In the genomic region with DNA sequence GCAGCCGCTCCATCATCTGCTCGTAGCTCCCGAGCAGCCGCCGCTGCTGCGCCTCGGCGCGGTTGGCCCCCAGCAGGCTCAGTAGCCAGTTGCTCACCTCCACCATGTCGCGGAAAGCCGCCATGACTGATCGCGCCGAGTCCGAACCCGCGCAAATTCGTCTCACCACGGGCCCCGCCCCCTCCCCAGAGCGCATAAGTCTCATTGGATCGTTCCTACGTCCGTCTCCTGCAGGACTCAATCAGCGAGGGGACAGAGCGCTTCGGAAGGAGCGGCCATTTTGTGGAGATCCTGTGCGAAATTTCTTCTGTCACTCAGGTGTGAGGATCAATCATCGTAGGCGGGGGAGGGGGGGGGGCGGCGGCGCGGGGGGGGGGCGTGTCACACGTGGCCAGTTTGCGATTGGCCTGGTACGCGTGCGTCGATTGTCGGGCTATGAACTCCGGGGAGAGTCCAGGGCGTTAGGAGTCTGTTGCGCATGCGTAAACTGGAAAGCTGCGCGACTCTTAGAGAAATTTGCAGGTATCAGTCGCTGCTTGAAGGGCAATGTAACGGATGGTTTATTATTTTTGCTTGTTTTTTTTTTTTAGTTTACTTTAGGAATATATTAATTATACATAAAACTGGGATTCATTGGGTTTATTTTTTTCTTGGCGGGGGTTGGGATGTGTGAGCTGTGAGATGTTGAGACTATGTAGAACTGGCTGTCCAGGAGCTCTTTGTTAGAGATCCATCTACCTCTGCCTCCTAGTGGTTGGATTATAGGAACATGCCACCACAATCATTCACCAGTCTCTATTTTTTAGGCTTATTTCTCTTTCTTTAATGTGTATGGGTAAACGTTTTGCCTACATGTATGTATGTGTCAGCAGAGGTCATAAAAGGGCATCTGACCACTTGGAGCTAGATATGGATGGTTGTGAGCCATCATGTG, we compare ENCODE assay signal across 8 mouse cellular contexts. TPM values are rescaled to one million over a fixed set of nuclear protein-coding genes. Genes with fewer than 3 reads are reported as not detected.
DNase-seq lines count a peak whose midpoint lies in the region; ATAC-seq and TF ChIP-seq lines count a peak whose summit lies in the region.

A gene (minus strand): TSS at position 149 of the 934 bp plus-strand sequence.

- H3K4me1 ChIP-seq in MEL (ENCODE audit: control insufficient read depth in 1 of 2, insufficient read depth in 2 of 2, low read length in 2 of 2): peaks cover 9 to 31% of the 10 kb centered on the region in 2 experiments
- no peaks in the 10 kb centered on the region for H3K4me1 ChIP-seq in cerebellum, adult 2 months (ENCODE audit: control insufficient read depth, insufficient read depth, low read length)
- 0 out of 2 replicates have a peak, but pooled peaks cover 3% of the 10 kb centered on the region for H3K4me1 ChIP-seq in forebrain, postnatal 0 days (ENCODE audit: insufficient read depth)
- H3K4me1 ChIP-seq in lung, embryonic 15.5 days: peaks cover 24% of the 10 kb centered on the region

- peak; percentile 88 for TF ChIP-seq RAD21 in MEL (IDR thresholded peaks at IDR 0.05; ENCODE audit: low read depth, low read length)

- H3K4me2 ChIP-seq in forebrain, postnatal 0 days (ENCODE audit: low read depth): peak within 1 kb of the TSS; percentile 90
- H3K4me2 ChIP-seq in lung, embryonic 15.5 days: peak within 1 kb of the TSS; percentile 80

- H3K9ac ChIP-seq in MEL (ENCODE audit: control insufficient read depth, low read depth, low read length, poor library complexity, severe bottlenecking): peak within 1 kb of the TSS; percentile 79
- H3K9ac ChIP-seq in forebrain, postnatal 0 days: peak within 1 kb of the TSS; percentile 40; the same call in 1 of the 2 replicates
- peak within 1 kb of the TSS; percentile 91 for H3K9ac ChIP-seq in lung, embryonic 15.5 days

- H3K27me3 ChIP-seq in MEL (ENCODE audit: control insufficient read depth in 1 of 2, insufficient read depth in 2 of 2, low read length in 2 of 2): no peaks in the 10 kb centered on the region
- no peaks in the 10 kb centered on the region for H3K27me3 ChIP-seq in cerebellum, adult 2 months (ENCODE audit: control insufficient read depth, insufficient read depth, low read length)
- no peaks in the 10 kb centered on the region for H3K27me3 ChIP-seq in forebrain, postnatal 0 days (ENCODE audit: insufficient read depth, low read length)
- H3K27me3 ChIP-seq in lung, embryonic 15.5 days: no peaks in the 10 kb centered on the region

- WGBS in cerebellum, adult 2 months: under 1% methylated on average over 53 of the region's 54 CpGs
- WGBS in forebrain, postnatal 0 days: under 1% methylated on average over 52 of the region's 54 CpGs
- WGBS in lung, embryonic 15.5 days: under 1% methylated on average over 54 of the region's 54 CpGs

- TF ChIP-seq EP300 in MEL (IDR thresholded peaks at IDR 0.05; ENCODE audit: low read depth in 1 of 2, low read length in 2 of 2): peak in 1 of 2 experiments; percentile 17; a peak in 1 of 4 replicates

- peaks cover 0 to 24% of the 10 kb centered on the region in 2 experiments; a peak in 3 of 4 replicates for H3K36me3 ChIP-seq in MEL (ENCODE audit: control insufficient read depth in 1 of 2, insufficient read depth in 2 of 2, low read length in 2 of 2)
- H3K36me3 ChIP-seq in forebrain, postnatal 0 days (ENCODE audit: insufficient read depth): no peaks in the 10 kb centered on the region
- H3K36me3 ChIP-seq in lung, embryonic 15.5 days: peaks cover 21% of the 10 kb centered on the region

- peak; percentile 98 for ATAC-seq in forebrain, postnatal 0 days
- peak; percentile 94 for ATAC-seq in lung, embryonic 15.5 days (ENCODE audit: borderline replicate concordance, extremely low read depth, low FRiP score, low TSS enrichment)

- no peaks in the 10 kb centered on the region for H3K9me3 ChIP-seq in MEL (replicated peaks; ENCODE audit: insufficient read depth, low read length)
- H3K9me3 ChIP-seq in forebrain, postnatal 0 days (ENCODE audit: low read length): no peaks in the 10 kb centered on the region
- no peaks in the 10 kb centered on the region for H3K9me3 ChIP-seq in lung, embryonic 15.5 days

- H3K79me2 ChIP-seq in MEL (ENCODE audit: control insufficient read depth, insufficient read depth, low read length, poor library complexity): peaks cover 25% of the 10 kb centered on the region

- TF ChIP-seq POLR2A in MEL (IDR thresholded peaks at IDR 0.05; ENCODE audit: control insufficient read depth in 1 of 2, insufficient read depth in 1 of 2, low read depth in 1 of 2, low read length in 2 of 2, poor library complexity in 1 of 2): peak in 1 of 2 experiments; percentile 99; a peak in 2 of 4 replicates
- TF ChIP-seq POLR2A in cerebellum, adult 2 months (IDR thresholded peaks at IDR 0.05; ENCODE audit: borderline replicate concordance, insufficient read depth, low read length): peak; percentile 44; the same call in 1 of the 2 replicates

- DNase-seq in MEL (ENCODE audit: low read depth, low spot score): peak; percentile 100
- DNase-seq in cerebellum, adult 2 months: peak; percentile 96 to 97
- DNase-seq in forebrain, postnatal 0 days: peak; percentile 97
- peak; percentile 96 for DNase-seq in heart, postnatal 4 days
- peak; percentile 93 to 96 for DNase-seq in layer of hippocampus, adult 8-10 months (ENCODE audit: low spot score in 2 of 2)
- peak; percentile 92 for DNase-seq in ovary, adult 18-20 months (ENCODE audit: low spot score)
- DNase-seq in thymus, postnatal 0 days (ENCODE audit: low spot score): peak; percentile 98

- H3K27ac ChIP-seq in MEL (ENCODE audit: control insufficient read depth, low read depth, low read length): peak within 1 kb of the TSS; percentile 52
- H3K27ac ChIP-seq in cerebellum, adult 2 months (ENCODE audit: insufficient read depth, low read length): peak within 1 kb of the TSS; percentile 48; the same call in 1 of the 2 replicates
- peak within 1 kb of the TSS; percentile 82 for H3K27ac ChIP-seq in forebrain, postnatal 0 days (ENCODE audit: low read depth, low read length)
- peak within 1 kb of the TSS; percentile 70 for H3K27ac ChIP-seq in lung, embryonic 15.5 days

- TF ChIP-seq CTCF in MEL (IDR thresholded peaks at IDR 0.05 in 2 of 3, conservative IDR thresholded peaks at IDR 0.05 in 1 of 3; ENCODE audit: control insufficient read depth in 1 of 3, insufficient read depth in 1 of 3, low read depth in 2 of 3, low read length in 3 of 3, poor library complexity in 1 of 3, severe bottlenecking in 1 of 3): peak in 2 of 3 experiments; percentile 89 to 98; a peak in 4 of 6 replicates
- TF ChIP-seq CTCF in cerebellum, adult 2 months (IDR thresholded peaks at IDR 0.05; ENCODE audit: borderline replicate concordance, insufficient read depth, low read depth, low read length): peak; percentile 35; the same call in 1 of the 2 replicates
- peak; percentile 71 for TF ChIP-seq CTCF in forebrain, postnatal 0 days (IDR thresholded peaks at IDR 0.05; ENCODE audit: low read depth)

- peak within 1 kb of the TSS; percentile 71 to 78 for H3K4me3 ChIP-seq in MEL (ENCODE audit: control insufficient read depth in 1 of 2, insufficient read depth in 1 of 2, low read depth in 2 of 2, low read length in 2 of 2)
- H3K4me3 ChIP-seq in cerebellum, adult 2 months (replicated peaks; ENCODE audit: insufficient read depth, low read depth, low read length): peak within 1 kb of the TSS; percentile 59
- peak within 1 kb of the TSS; percentile 76 for H3K4me3 ChIP-seq in forebrain, postnatal 0 days (ENCODE audit: low read depth, low read length)
- H3K4me3 ChIP-seq in lung, embryonic 15.5 days: peak within 1 kb of the TSS; percentile 83

TF ChIP-seq in MEL, 35 proteins besides CTCF, POLR2A, EP300 and RAD21 (continues in another document):
- TF ChIP-seq USF1 (IDR thresholded peaks at IDR 0.05; ENCODE audit: low read depth, low read length): peak; percentile 86
- no peak; the same call in 1 of the 2 replicates for TF ChIP-seq GABPA (IDR thresholded peaks at IDR 0.05; ENCODE audit: low read depth, low read length)
- TF ChIP-seq MAZ (IDR thresholded peaks at IDR 0.05; ENCODE audit: low read depth, low read length): peak; percentile 88
- TF ChIP-seq TBP (IDR thresholded peaks at IDR 0.05; ENCODE audit: low read depth, low read length): peak; percentile 93
- TF ChIP-seq RCOR1 (IDR thresholded peaks at IDR 0.05; ENCODE audit: low read depth, low read length): no peak; the same call in none of the 2 replicates
- peak; percentile 60 for TF ChIP-seq ETS1 (IDR thresholded peaks at IDR 0.05; ENCODE audit: low read depth, low read length)
- TF ChIP-seq BHLHE40 (IDR thresholded peaks at IDR 0.05; ENCODE audit: borderline replicate concordance, low read depth, low read length): peak; percentile 65; the same call in 1 of the 2 replicates
- peak; percentile 97 for TF ChIP-seq ZMIZ1 (IDR thresholded peaks at IDR 0.05; ENCODE audit: low read depth, low read length)
- no peak for TF ChIP-seq USF2 (IDR thresholded peaks at IDR 0.05; ENCODE audit: borderline replicate concordance in 1 of 2, insufficient read depth in 1 of 2, low read depth in 1 of 2, low read length in 2 of 2)
- TF ChIP-seq ZNF384 (IDR thresholded peaks at IDR 0.05; ENCODE audit: low read depth, low read length): peak; percentile 75
- peak; percentile 98 for TF ChIP-seq E2F4 (IDR thresholded peaks at IDR 0.05; ENCODE audit: borderline replicate concordance, low read depth, low read length)
- TF ChIP-seq KAT2A (conservative IDR thresholded peaks at IDR 0.05; ENCODE audit: low read depth, low read length): no peak; the same call in 1 of the 2 replicates
- peak; percentile 10; the same call in 1 of the 2 replicates for TF ChIP-seq GATA1 (IDR thresholded peaks at IDR 0.05; ENCODE audit: low read depth, low read length)
- peak; percentile 83 for TF ChIP-seq TCF12 (IDR thresholded peaks at IDR 0.05; ENCODE audit: low read depth, low read length)
- peak; percentile 82 for TF ChIP-seq HCFC1 (IDR thresholded peaks at IDR 0.05; ENCODE audit: low read depth, low read length)
- TF ChIP-seq UBTF (IDR thresholded peaks at IDR 0.05; ENCODE audit: borderline replicate concordance, insufficient read depth, low read depth, low read length): 0 out of 2 replicates have a peak, but pooled peaks have one; percentile 81
- TF ChIP-seq ZKSCAN1 (IDR thresholded peaks at IDR 0.05; ENCODE audit: low read depth, low read length): no peak

RNA-seq across cellular contexts. Expression of the gene that starts here (rescaled TPM):
- 304 and 305 TPM in 2 replicates for total RNA-seq in MEL (2012; rRNA removed)
- 100 to 1,000 TPM in 1 of 2 experiments, not detected in 1; 377 TPM for polyA plus RNA-seq in MEL (2012; ENCODE audit: insufficient read depth in 1 of 2, insufficient read length in 2 of 2, low read depth in 1 of 2, low replicate concordance in 2 of 2, missing spikeins in 1 of 2)
- polyA plus RNA-seq in cerebellum, adult 2 months (2012; rRNA removed): 3.8 TPM in 2 replicates
- 7.7 and 8.2 TPM in 2 replicates for total RNA-seq in forebrain, postnatal 0 days (2014; rRNA removed)
- polyA plus RNA-seq in forebrain, postnatal 0 days (2015; fragmentation: Nextera tagmentation; extraction: Ambion mirVana): 13.5 and 14.3 TPM in 2 replicates
- 10 to 100 TPM; 37.2 to 38.4 TPM for total RNA-seq in heart, postnatal 4 days (2021)
- 1 to 10 TPM in 2 of 4 experiments, under 1 TPM in 2; 0.45 to 4.3 (median 2.1) TPM for total RNA-seq in layer of hippocampus, adult 8-10 months (2022)
- polyA plus RNA-seq in lung, embryonic 15.5 days (2015; fragmentation: Nextera tagmentation; extraction: Ambion mirVana): 154 TPM in 2 replicates
- 136 and 144 TPM in 2 replicates for polyA plus RNA-seq in thymus, postnatal 0 days (2015; fragmentation: Nextera tagmentation; extraction: Ambion mirVana)

Comparison
In these comparisons a context has a peak if more than half of its experiments do, and no peak if none do; other contexts are left out.
1. Peak in every context shown above with its lines: DNase-seq, ATAC-seq, H3K4me3 ChIP-seq and H3K27ac ChIP-seq.
2. H3K9ac ChIP-seq: peak in every context shown above with its lines; median percentile 91 in lung, embryonic 15.5 days; 79 in MEL; 40 in forebrain, postnatal 0 days.
3. CTCF ChIP-seq: peak in every context shown above with its lines; median percentile 94 in MEL; 71 in forebrain, postnatal 0 days; 35 in cerebellum, adult 2 months.